Mouse (Mus musculus) small intestine, adult 2 months (tissue): ENCODE results near the gene Srd5a3.

ENCODE experiments used
- CTCF ChIP-seq: fragments of 200-500 bp; IDR thresholded peaks from 2 replicates; pipeline ENCODE4 v1.5.1; 2012; ENCODE audit warnings: low read depth, mild to moderate bottlenecking, control low read depth, inconsistent platforms, low read length, moderate library complexity, mixed read lengths; ENCODE audit not compliant: insufficient replicate concordance, insufficient read length; ENCODE audit errors: extremely low read depth
- POLR2A ChIP-seq: fragments of 200-500 bp; IDR thresholded peaks from 2 replicates; pipeline ENCODE4 v1.6.1; 2012; ENCODE audit warnings: low read depth, mild to moderate bottlenecking, control low read depth, inconsistent platforms, low read length, moderate library complexity

GRCm38 (mm10) chr5:76162926-76163325 is 22.9 kb downstream of the Srd5a3 start:
- TF ChIP-seq POLR2A: no peak
- TF ChIP-seq CTCF: no peak
